In genomic region chr12:34673539-34673938, GRCm38 (mm10) we compare ENCODE assay signal across 24 mouse cellular contexts.
A peak's percentile ranks its signal among the peaks of the same experiment; 100 is the strongest.
DNase-seq lines count a peak whose midpoint lies in the region; ATAC-seq and TF ChIP-seq lines count a peak whose summit lies in the region.
"Had no signal": no experiment of that assay in that cellular context is flagged by ENCODE, and none has a peak within 500 bp of the region (broad histone marks: within the 10 kb centered on the region; RNA-seq: fewer than 3 reads in every experiment).

No protein-coding gene starts in this region.

- H3K27ac ChIP-seq in lung, postnatal 0 days (ENCODE audit: low read length), result no peak overlapping the region
- H3K27ac ChIP-seq in macrophage, result peak overlapping the region; percentile 53
- H3K27ac ChIP-seq in gastrocnemius, adult 2 months, result no peak overlapping the region
- H3K27ac ChIP-seq: embryonic facial prominence, embryonic 13.5 days; embryonic facial prominence, embryonic 15.5 days; forebrain, embryonic 10.5 days; forebrain, embryonic 12.5 days had no signal

- no peak overlapping the region for H3K9ac ChIP-seq in lung, postnatal 0 days (replicated peaks; ENCODE audit: low read depth)
- H3K9ac ChIP-seq: embryonic facial prominence, embryonic 13.5 days; embryonic facial prominence, embryonic 15.5 days; forebrain, embryonic 12.5 days had no signal

- H3K27me3 ChIP-seq in lung, postnatal 0 days (replicated peaks; ENCODE audit: insufficient read depth, low read length), result no peaks in the 10 kb centered on the region
- H3K27me3 ChIP-seq: embryonic facial prominence, embryonic 13.5 days; embryonic facial prominence, embryonic 15.5 days; forebrain, embryonic 12.5 days had no signal

- DNase-seq in lung, adult 2 months, result peak; percentile 10
- no peak for DNase-seq in lung, postnatal 4 days
- peak; percentile 71 for DNase-seq in lung, postnatal 0 days (ENCODE audit: low spot score)
- peak; percentile 23 for DNase-seq in lung, postnatal 25 days (ENCODE audit: low spot score)
- no peak for DNase-seq in layer of hippocampus, postnatal 10 days (ENCODE audit: low spot score in 2 of 2)
- DNase-seq in gastrocnemius, adult 2 months, result no peak
- no peak for DNase-seq in frontal cortex, postnatal 36 days (ENCODE audit: low spot score in 2 of 2)
- DNase-seq: adrenal gland, adult 2 months; adrenal gland, postnatal 10 days; adrenal gland, postnatal 25 days; cerebellum, adult 11 months; cerebellum, adult 18-20 months; cerebellum, adult 8-10 months; cerebellum, adult 9-11 months; cerebellum, postnatal 14 days; cerebellum, postnatal 36 days; embryo, embryonic 11 days had no signal

- H3K36me3 ChIP-seq in lung, postnatal 0 days (ENCODE audit: insufficient read depth, low read length), result no peaks in the 10 kb centered on the region
- H3K36me3 ChIP-seq in macrophage (ENCODE audit: inconsistent target), result no peaks in the 10 kb centered on the region
- H3K36me3 ChIP-seq: embryonic facial prominence, embryonic 13.5 days; embryonic facial prominence, embryonic 15.5 days; forebrain, embryonic 10.5 days; forebrain, embryonic 12.5 days had no signal

- TF ChIP-seq EP300 in lung, postnatal 0 days (IDR thresholded peaks at IDR 0.05), result peak; percentile 56; the same call in 1 of the 2 replicates

- H3K4me2 ChIP-seq in lung, postnatal 0 days (replicated peaks; ENCODE audit: low read depth, low read length), result no peak overlapping the region
- H3K4me2 ChIP-seq: embryonic facial prominence, embryonic 13.5 days; embryonic facial prominence, embryonic 15.5 days; forebrain, embryonic 12.5 days had no signal

- H3K9me3 ChIP-seq in lung, postnatal 0 days (ENCODE audit: low read length), result no peaks in the 10 kb centered on the region
- H3K9me3 ChIP-seq: embryonic facial prominence, embryonic 13.5 days; embryonic facial prominence, embryonic 15.5 days; forebrain, embryonic 10.5 days; forebrain, embryonic 12.5 days had no signal

- intact Hi-C loops in gastrocnemius, adult 2 months (cut with DNase I), result no loop called here

- TF ChIP-seq POLR2A in lung, adult 2 months (IDR thresholded peaks at IDR 0.05; ENCODE audit: borderline replicate concordance, extremely low read depth, low read depth, low read length), result no peak

- ATAC-seq in lung, postnatal 0 days, result peak; percentile 95
- ATAC-seq: forebrain, embryonic 14.5 days had no signal

- peaks cover 76% of the 10 kb centered on the region for H3K79me2 ChIP-seq in macrophage (ENCODE audit: inconsistent target)

- no peak for TF ChIP-seq CTCF in lung, adult 2 months (IDR thresholded peaks at IDR 0.05; ENCODE audit: insufficient read depth, low read length)
- TF ChIP-seq CTCF in lung, postnatal 0 days (IDR thresholded peaks at IDR 0.05), result no peak
- no peak for TF ChIP-seq CTCF in gastrocnemius, adult 2 months (IDR thresholded peaks at IDR 0.05)

- 50% methylated on average over 4 of the region's 4 CpGs for WGBS in lung, adult 2 months
- WGBS in lung, postnatal 0 days, result 48% methylated on average over 4 of the region's 4 CpGs
- 89% methylated on average over 4 of the region's 4 CpGs for WGBS in macrophage (ENCODE audit: missing documents)

- H3K4me1 ChIP-seq in lung, adult 2 months (ENCODE audit: control insufficient read depth, insufficient read depth, low read length), result no peaks in the 10 kb centered on the region
- no peaks in the 10 kb centered on the region for H3K4me1 ChIP-seq in lung, postnatal 0 days (ENCODE audit: insufficient read depth, low read depth, low read length)
- H3K4me1 ChIP-seq: embryonic facial prominence, embryonic 13.5 days; embryonic facial prominence, embryonic 15.5 days; forebrain, embryonic 10.5 days; forebrain, embryonic 12.5 days had no signal

- H3K4me3 ChIP-seq in lung, adult 2 months (replicated peaks; ENCODE audit: extremely low read depth, low read depth, low read length), result no peak overlapping the region
- no peak overlapping the region for H3K4me3 ChIP-seq in lung, postnatal 0 days (ENCODE audit: low read depth, low read length)
- H3K4me3 ChIP-seq in macrophage (ENCODE audit: inconsistent target), result no peak overlapping the region
- no peak overlapping the region for H3K4me3 ChIP-seq in gastrocnemius, adult 2 months
- H3K4me3 ChIP-seq: embryonic facial prominence, embryonic 13.5 days; embryonic facial prominence, embryonic 15.5 days; erythroblast, embryonic 14.5 days; forebrain, embryonic 10.5 days; forebrain, embryonic 12.5 days had no signal

Comparison
In these comparisons a context has a peak if more than half of its experiments do, and no peak if none do; other contexts are left out.
1. DNase-seq: peak in lung, adult 2 months (single experiment), lung, postnatal 0 days (single experiment) and lung, postnatal 25 days (single experiment); none in lung, postnatal 4 days (0 of 2), layer of hippocampus, postnatal 10 days (0 of 2), gastrocnemius, adult 2 months (single experiment) and frontal cortex, postnatal 36 days (0 of 2).